Mouse (Mus musculus): ENCODE measurements around the gene Ubl5. TPM values are rescaled to one million over a fixed set of nuclear protein-coding genes. Genes with fewer than 3 reads are reported as not detected.

Ubl5 gene
- polyA plus RNA-seq, 1 experiment from 2014 or later, result 463 TPM

GRCm38 (mm10) chr9:20662874-20663273, 20.2 kb downstream of the Ubl5 start:
- no peak overlapping the region for H3K4me2 ChIP-seq (replicated peaks)
- no peak for ATAC-seq (ENCODE audit: low FRiP score, low read depth)
- 0 out of 2 replicates have a peak overlapping the region, but pooled peaks have one; percentile 17 for H3K9ac ChIP-seq (replicated peaks)
- H3K27me3 ChIP-seq, result no peaks in the 10 kb centered on the region
- WGBS, result 82% methylated on average over 8 of the region's 8 CpGs
- H3K27ac ChIP-seq (replicated peaks), result peak overlapping the region; percentile 71
- H3K4me3 ChIP-seq, result no peak overlapping the region
- peaks cover 44% of the 10 kb centered on the region for H3K4me1 ChIP-seq
- no peaks in the 10 kb centered on the region for H3K9me3 ChIP-seq
- H3K36me3 ChIP-seq, result peaks cover 62% of the 10 kb centered on the region

DNA sequence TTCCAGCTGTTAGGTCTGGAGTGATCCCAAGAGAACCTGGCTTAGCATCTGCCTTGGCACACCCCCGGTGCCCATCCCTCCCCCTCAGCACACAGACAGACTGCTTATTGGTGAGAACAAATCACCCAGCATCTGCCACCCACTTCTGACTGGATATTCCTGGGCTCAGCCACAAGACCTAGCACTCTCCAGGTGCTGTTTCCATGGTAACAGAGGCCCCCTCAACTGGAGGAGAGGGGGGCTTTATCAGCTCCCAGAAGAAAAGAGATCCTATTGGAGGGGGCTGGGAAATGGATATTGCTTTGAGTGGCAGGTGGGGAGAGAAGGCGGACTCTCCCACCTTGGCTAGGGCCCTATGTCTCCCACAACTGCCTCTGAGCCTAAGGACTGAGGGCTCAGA, 21.3 kb downstream of the Ubl5 start:
- 84% methylated on average over 2 of the region's 2 CpGs for WGBS
- H3K4me3 ChIP-seq, result no peak overlapping the region
- H3K9me3 ChIP-seq, result no peaks in the 10 kb centered on the region
- ATAC-seq (ENCODE audit: low FRiP score, low read depth), result peak; percentile 17; the same call in 1 of the 2 replicates
- H3K4me1 ChIP-seq, result peaks cover 44% of the 10 kb centered on the region
- 0 out of 2 replicates have a peak overlapping the region, but pooled peaks have one; percentile 13 for H3K9ac ChIP-seq (replicated peaks)
- H3K27ac ChIP-seq (replicated peaks), result peak overlapping the region; percentile 71
- H3K4me2 ChIP-seq (replicated peaks), result no peak overlapping the region
- H3K27me3 ChIP-seq, result no peaks in the 10 kb centered on the region
- H3K36me3 ChIP-seq, result peaks cover 52% of the 10 kb centered on the region

GRCm38 (mm10) chr9:20664366-20664765, 21.7 kb downstream of the Ubl5 start:
- no peak for ATAC-seq (ENCODE audit: low FRiP score, low read depth)
- H3K27ac ChIP-seq (replicated peaks), result peak overlapping the region; percentile 71
- H3K4me3 ChIP-seq, result no peak overlapping the region
- H3K4me1 ChIP-seq, result peaks cover 44% of the 10 kb centered on the region
- no peak overlapping the region for H3K9ac ChIP-seq (replicated peaks)
- H3K36me3 ChIP-seq, result peaks cover 48% of the 10 kb centered on the region
- no peaks in the 10 kb centered on the region for H3K9me3 ChIP-seq
- 78% methylated on average over 2 of the region's 2 CpGs for WGBS
- no peak overlapping the region for H3K4me2 ChIP-seq (replicated peaks)
- H3K27me3 ChIP-seq, result no peaks in the 10 kb centered on the region

GRCm38 (mm10) chr9:20664982-20665637, 22.4 kb downstream of the Ubl5 start:
- Histone ChIP-seq H3K36me3 (peaks cover 44% of the 10 kb centered on the region), H3K9ac (replicated peaks) (no peak overlapping the region), H3K4me1 (peaks cover 44% of the 10 kb centered on the region), H3K27ac (replicated peaks) (peak overlapping the region; percentile 71), H3K9me3 (no peaks in the 10 kb centered on the region), H3K4me3 (no peak overlapping the region), H3K4me2 (replicated peaks) (no peak overlapping the region), H3K27me3 (no peaks in the 10 kb centered on the region)
- ATAC-seq (ENCODE audit: low FRiP score, low read depth), result no peak
- 78% methylated on average over 5 of the region's 5 CpGs for WGBS

DNA sequence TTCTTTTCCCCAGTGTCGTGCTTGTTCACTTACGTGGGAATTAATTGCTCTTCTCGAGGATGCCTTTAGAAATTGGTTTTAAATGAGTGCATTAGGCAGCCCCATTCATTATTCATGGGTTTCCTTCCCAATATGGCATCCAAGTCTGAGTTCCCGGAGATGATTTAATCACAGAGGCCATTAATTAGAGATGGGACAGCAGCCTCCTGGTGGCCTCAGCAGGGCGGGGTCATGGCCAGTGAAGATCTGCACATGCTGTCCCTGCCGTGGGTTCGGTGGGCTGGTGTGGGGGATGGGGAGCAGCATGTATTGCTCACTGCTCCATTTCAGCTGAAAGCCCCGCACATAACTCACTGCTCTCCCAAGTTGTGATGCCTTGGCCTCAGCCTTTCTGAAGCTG, 23.2 kb downstream of the Ubl5 start:
- Histone ChIP-seq H3K4me1 (peaks cover 44% of the 10 kb centered on the region), H3K36me3 (peaks cover 38% of the 10 kb centered on the region), H3K4me2 (replicated peaks) (no peak overlapping the region), H3K4me3 (no peak overlapping the region), H3K9me3 (no peaks in the 10 kb centered on the region), H3K9ac (replicated peaks) (no peak overlapping the region), H3K27me3 (no peaks in the 10 kb centered on the region), H3K27ac (replicated peaks) (peak overlapping the region; percentile 58)
- ATAC-seq (ENCODE audit: low FRiP score, low read depth), result peak; percentile 21; the same call in 1 of the 2 replicates
- WGBS, result 20% methylated on average over 8 of the region's 8 CpGs

DNA sequence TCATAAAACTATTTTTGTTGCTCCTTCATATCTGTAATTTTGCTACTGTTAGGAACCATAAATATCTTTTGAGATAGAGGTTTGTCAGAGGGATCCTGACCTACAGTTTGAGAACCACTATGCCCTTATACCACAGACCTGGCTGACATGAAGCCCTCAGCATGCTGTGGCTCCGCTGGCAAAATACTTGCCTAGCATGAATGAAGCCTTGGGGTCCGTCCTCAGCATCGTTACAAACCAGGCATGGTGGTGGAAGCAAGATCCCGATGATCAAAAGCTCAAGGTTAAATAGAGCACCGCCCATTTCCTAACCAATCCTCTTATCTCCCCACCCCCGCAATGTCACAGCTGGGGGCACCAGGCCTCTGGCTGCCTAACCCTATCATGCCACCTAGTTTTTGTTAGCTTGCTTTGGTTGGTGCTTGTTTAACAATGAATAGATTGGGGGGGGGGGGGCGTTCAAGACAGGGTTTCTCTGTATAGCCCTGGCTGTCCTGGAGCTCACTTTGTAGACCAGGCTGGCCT, 23.9 kb downstream of the Ubl5 start:
- no peak overlapping the region for H3K4me2 ChIP-seq (replicated peaks)
- no peaks in the 10 kb centered on the region for H3K27me3 ChIP-seq
- H3K9ac ChIP-seq (replicated peaks), result no peak overlapping the region; the same call in 1 of the 2 replicates
- H3K36me3 ChIP-seq, result peaks cover 32% of the 10 kb centered on the region
- no peak for ATAC-seq (ENCODE audit: low FRiP score, low read depth)
- no peaks in the 10 kb centered on the region for H3K9me3 ChIP-seq
- peaks cover 44% of the 10 kb centered on the region for H3K4me1 ChIP-seq
- no peak overlapping the region for H3K4me3 ChIP-seq
- H3K27ac ChIP-seq (replicated peaks), result peak overlapping the region; percentile 58; the same call in 1 of the 2 replicates
- 13% methylated on average over 6 of the region's 7 CpGs for WGBS

DNA sequence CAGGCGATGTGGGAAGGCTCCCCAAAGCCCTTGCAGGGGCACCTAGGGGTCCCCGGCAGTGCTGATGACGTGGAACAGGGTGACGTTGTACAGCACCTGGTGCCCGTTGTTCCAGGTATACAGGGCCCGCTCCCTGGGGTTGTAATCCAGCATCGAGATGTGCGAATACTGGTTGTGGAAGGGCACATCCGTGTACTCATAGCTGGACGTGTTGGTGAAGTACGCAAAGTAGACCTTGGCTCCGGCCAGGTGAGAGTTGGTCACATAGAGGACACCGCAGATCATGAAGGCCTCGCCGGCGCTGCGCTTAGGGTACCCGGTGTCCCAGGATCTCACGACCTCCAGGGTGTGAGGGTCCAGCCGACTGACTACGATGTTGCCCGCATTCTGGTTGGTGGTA, 25.4 kb downstream of the Ubl5 start:
- H3K4me2 ChIP-seq (replicated peaks), result no peak overlapping the region
- no peak overlapping the region for H3K4me3 ChIP-seq
- no peak overlapping the region for H3K9ac ChIP-seq (replicated peaks)
- no peaks in the 10 kb centered on the region for H3K9me3 ChIP-seq
- no peaks in the 10 kb centered on the region for H3K27me3 ChIP-seq
- peaks cover 40% of the 10 kb centered on the region for H3K4me1 ChIP-seq
- no peak for ATAC-seq (ENCODE audit: low FRiP score, low read depth)
- 93% methylated on average over 22 of the region's 22 CpGs for WGBS
- peaks cover 18% of the 10 kb centered on the region for H3K36me3 ChIP-seq
- H3K27ac ChIP-seq (replicated peaks), result no peak overlapping the region

- no peak overlapping the region for H3K9ac ChIP-seq (replicated peaks)
- ATAC-seq (ENCODE audit: low FRiP score, low read depth), result no peak
- no peaks in the 10 kb centered on the region for H3K36me3 ChIP-seq
- no peaks in the 10 kb centered on the region for H3K27me3 ChIP-seq
- H3K27ac ChIP-seq (replicated peaks), result no peak overlapping the region
- no peak overlapping the region for H3K4me3 ChIP-seq
- no peak overlapping the region for H3K4me2 ChIP-seq (replicated peaks)
- WGBS, result 92% methylated on average over 16 of the region's 16 CpGs
- no peaks in the 10 kb centered on the region for H3K9me3 ChIP-seq
- H3K4me1 ChIP-seq, result peaks cover 3% of the 10 kb centered on the region; the same call in 1 of the 2 replicates
These were observed 29.4 kb downstream of the Ubl5 start for GRCm38 (mm10) chr9:20672047-20672446.

DNA sequence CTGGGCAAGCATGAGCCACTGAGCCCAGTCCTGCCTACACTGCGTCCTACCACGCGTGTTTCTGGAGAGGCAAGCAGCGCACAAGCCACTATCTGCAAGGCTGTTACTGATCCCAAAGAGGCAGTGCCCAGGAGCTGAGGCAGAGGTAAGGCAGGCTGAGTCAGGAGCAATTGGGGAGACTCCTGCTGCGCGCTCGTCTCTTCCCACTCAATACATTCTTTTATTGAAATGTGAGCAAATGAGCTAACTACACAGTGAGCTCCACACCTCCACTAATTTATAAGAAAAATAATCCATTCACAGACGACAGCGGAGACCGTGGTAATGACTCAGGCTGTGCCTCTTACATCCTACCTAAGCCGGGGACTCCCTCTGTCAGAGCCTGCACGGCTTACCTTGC, 35.2 kb downstream of the Ubl5 start:
- no peaks in the 10 kb centered on the region for H3K9me3 ChIP-seq
- H3K4me2 ChIP-seq (replicated peaks), result no peak overlapping the region
- H3K9ac ChIP-seq (replicated peaks), result no peak overlapping the region
- WGBS, result 93% methylated on average over 12 of the region's 12 CpGs
- no peaks in the 10 kb centered on the region for H3K27me3 ChIP-seq
- H3K4me1 ChIP-seq, result peaks cover 13% of the 10 kb centered on the region
- no peaks in the 10 kb centered on the region for H3K36me3 ChIP-seq
- ATAC-seq (ENCODE audit: low FRiP score, low read depth), result no peak
- H3K4me3 ChIP-seq, result no peak overlapping the region
- H3K27ac ChIP-seq (replicated peaks), result no peak overlapping the region

DNA sequence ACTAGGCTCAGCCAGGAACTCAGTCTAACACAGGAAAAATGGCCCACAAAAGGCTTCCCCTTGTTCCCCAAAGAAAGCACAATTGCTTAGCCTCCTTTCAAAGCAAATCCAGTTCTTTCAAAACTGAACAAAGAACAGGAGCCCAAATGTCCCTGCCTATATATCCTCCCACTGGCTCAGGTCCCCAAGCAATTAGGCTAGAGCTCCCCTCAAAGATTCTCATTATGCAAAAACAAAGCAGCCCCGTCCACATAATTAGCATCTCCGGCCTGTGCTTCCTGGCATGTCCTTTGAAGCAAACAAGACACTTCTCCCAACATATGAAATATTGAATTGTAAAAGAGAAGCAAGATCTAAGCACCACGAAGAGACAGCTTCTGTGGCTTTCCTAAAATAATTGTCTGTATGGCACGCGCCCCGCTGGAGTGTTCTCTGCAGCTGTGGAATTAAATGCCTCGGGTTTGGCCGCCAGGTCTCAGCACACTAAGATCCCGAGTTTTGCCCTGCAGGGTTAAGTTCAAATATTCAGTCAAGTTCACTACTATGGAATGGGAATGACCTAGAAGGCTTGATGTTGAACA, 37.8 kb downstream of the Ubl5 start:
- H3K27ac ChIP-seq (replicated peaks), result peak overlapping the region; percentile 56
- H3K4me2 ChIP-seq (replicated peaks), result no peak overlapping the region
- no peaks in the 10 kb centered on the region for H3K9me3 ChIP-seq
- no peak overlapping the region for H3K9ac ChIP-seq (replicated peaks)
- no peak for ATAC-seq (ENCODE audit: low FRiP score, low read depth)
- no peaks in the 10 kb centered on the region for H3K36me3 ChIP-seq
- H3K27me3 ChIP-seq, result no peaks in the 10 kb centered on the region
- peaks cover 13% of the 10 kb centered on the region for H3K4me1 ChIP-seq
- no peak overlapping the region for H3K4me3 ChIP-seq
- WGBS, result 67% methylated on average over 9 of the region's 9 CpGs

GRCm38 (mm10) chr9:20681546-20682388, 39.1 kb downstream of the Ubl5 start:
- peak; percentile 81 for ATAC-seq (ENCODE audit: low FRiP score, low read depth)
- Histone ChIP-seq H3K4me2 (replicated peaks) (no peak overlapping the region), H3K9ac (replicated peaks) (no peak overlapping the region), H3K36me3 (no peaks in the 10 kb centered on the region), H3K4me1 (peaks cover 13% of the 10 kb centered on the region), H3K27ac (replicated peaks) (peak overlapping the region; percentile 72), H3K9me3 (no peaks in the 10 kb centered on the region), H3K4me3 (no peak overlapping the region), H3K27me3 (no peaks in the 10 kb centered on the region)
- 37% methylated on average over 7 of the region's 7 CpGs for WGBS

- Histone ChIP-seq H3K9me3 (no peaks in the 10 kb centered on the region), H3K27me3 (no peaks in the 10 kb centered on the region), H3K4me2 (replicated peaks) (no peak overlapping the region), H3K9ac (replicated peaks) (no peak overlapping the region), H3K4me1 (peaks cover 13% of the 10 kb centered on the region), H3K27ac (replicated peaks) (peak overlapping the region; percentile 72), H3K36me3 (no peaks in the 10 kb centered on the region), H3K4me3 (no peak overlapping the region)
- peak; percentile 28 for ATAC-seq (ENCODE audit: low FRiP score, low read depth)
- WGBS, result 41% methylated on average over 2 of the region's 2 CpGs
These were observed 39.7 kb downstream of the Ubl5 start for GRCm38 (mm10) chr9:20682389-20682722.
